Mouse (Mus musculus) kidney, adult 11 months (tissue): ENCODE data around the gene Jade2.
A peak's percentile ranks its signal among the peaks of the same experiment; 100 is the strongest.
"Not testable (repeated sequence)": the region's sequence is repeated elsewhere in the genome, so short reads cannot be mapped to it uniquely, and the experiment has no call there.

Source experiments
- DNase-seq: peaks from one replicate; pipeline ENCODE4 v3.0.0; 2022

Gene Jade2

GRCm38 (mm10) chr11:51832992-51833391, 24.5 kb downstream of the Jade2 start:
- no peak for DNase-seq

DNA sequence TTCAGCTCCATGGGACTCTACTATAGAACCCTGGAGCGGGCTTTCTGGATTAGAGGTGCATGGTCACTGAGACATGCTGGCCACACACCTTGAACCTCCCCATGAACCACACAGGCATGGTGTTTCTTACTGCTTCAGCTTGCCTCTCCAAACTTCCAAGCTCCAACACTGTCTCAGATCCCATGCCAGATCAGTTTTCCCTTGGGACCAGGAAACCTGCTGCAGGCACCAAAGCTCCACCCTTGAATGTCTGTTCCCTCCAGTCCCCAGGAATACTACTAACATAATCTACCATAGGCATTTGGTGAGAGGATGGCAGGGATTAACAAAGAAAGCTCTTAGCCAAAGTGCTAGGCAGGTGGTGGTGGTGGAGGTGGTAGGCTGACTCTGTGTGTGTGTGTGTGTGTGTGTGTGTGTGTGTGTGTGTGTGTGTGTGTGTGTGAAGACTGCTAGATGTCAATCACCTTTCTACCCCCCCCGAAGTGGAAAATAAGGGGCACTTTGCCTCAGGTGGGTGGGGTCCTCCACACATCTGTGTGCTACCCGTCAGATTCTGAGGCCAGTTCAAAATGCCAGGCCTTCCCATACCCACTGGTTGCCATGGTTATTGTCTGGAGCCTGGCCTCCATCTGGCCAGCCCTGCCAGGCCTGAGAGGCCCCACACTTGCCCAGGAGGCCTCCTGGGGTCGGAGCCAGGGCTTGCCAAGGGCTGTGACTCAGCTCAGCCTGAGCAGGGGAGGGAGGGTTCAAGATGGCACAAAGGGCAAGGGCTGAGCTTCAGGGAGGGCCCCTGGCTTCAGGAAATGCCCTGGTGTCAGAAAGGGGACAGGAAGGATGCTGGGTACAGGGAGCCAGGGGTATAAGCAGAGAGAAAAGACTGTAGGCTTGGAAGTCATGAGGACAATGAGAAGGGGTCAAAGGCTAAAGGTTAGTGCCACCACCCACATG, 25.2 kb downstream of the Jade2 start:
- peak; percentile 81 for DNase-seq

DNA sequence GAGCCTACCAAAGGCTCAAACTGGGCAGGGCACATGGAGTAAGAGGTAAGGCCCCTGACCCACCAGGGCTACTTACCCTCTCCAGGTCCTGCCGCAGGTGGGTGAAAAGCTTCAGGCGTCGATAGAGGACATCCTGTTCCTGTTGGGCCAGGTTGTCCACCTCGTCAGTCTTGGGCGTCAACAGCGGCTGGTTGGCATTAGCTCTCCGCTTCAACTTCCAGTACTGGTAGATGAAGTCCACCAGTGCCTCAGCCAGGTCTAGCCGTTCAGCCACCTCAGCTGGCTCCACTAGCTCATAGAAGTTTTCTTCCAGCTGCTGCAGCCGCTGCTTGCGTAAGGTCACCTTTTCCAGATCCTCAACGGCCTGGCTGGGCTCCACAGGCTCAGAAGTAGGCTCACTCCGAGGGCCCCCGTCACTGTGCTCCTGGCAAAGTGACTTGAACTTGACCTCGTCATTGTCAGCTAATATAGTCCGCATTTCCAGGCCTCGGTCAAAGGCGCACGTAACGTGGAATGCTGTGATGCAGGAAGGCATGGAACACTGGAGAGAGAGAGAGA, 32.5 kb downstream of the Jade2 start:
- DNase-seq, result no peak

DNA sequence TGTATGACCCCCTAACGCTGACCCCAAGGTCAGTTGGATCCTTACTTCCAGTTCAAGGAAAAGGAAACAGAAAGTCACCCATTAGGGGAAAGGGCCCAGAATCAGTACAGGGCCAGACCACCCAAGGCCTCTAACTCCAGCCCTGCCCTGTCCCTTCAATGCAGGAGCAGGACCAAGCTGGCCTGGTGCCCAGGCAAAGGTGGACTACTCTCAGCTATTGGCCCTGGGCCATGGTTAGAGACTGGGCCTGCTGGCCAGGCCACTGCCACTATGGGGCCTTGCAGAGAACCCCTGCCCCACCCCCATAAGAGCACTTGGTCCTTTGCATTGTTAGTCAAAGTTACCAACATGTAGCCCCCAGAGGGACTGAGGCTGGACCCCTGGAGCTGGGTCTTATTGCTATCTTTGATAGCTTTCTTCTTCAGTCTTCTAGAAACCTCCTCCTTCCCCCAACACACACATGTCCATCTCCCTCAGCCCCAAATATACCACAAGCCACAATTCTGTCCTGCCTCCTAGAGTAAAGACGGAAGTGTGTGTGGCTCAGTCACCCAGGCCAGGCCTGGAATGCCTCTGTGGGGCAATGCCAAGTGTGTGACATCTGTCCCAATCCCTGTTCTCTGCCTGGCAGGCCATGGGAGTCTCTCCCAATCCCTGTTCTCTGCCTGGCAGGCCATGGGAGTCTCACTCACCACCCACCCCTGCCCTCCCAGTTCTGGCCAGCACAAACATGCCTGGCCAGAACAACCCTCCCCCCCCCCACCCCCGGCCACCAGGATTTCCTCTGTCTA, 33.3 kb downstream of the Jade2 start:
- peak; percentile 82 for DNase-seq

DNA sequence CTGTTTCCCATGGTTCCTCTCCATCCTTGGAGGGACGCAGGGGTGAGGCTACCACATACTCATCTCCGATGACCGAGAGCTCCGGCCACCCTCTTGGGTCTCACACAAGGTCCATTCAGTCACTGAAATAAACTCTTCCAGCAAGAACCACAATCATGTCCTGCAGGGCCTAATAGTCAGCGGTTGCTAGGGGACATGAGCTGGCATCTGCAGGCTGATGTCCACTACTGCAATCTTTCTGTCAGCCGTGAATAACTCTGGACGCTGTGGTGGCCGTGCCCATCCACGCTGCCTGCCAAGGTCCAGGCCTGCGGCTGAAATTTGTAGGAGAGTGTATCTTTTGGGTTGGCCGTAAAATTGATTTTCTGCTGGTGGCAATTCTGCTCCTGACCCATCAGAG, 34.2 kb downstream of the Jade2 start:
- no peak for DNase-seq

DNA sequence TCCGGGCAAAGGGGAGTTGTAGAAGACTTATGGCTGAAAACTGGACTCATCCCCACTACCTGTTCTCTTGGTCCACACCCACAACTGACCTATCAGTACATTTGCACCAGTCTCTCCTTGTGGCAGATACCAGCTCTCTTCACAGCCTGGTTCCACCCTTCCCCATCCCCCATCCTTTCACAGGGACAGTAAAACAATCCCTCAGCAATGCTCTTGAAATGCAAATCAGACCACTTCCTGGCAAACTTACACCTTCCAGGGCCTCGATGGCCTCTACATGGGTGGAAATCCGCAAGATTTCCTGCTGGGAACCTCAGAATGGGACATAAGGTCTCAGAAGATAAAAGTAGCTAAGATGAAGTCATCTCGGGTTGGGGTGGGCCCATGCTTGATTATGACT, 34.7 kb downstream of the Jade2 start:
- DNase-seq, result no peak

DNA sequence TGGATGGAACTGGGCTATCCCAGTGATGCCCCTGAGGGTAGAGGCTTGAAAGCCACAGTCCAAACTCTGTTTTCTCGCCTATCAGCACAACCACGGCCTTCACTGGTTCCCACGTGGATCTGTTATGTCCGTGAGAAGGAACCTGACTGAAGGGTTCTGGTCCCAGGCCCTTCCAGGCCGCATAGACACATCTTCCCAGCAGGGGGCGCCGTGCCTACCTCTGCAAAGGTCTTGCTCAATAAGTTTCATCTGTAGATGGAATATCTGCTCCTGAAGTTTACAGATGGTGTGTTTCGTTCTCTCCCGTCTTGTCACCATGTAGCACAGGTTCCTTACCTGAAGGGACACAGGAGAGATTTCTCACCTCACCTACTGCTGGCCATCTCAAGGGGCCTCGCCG, 36.6 kb downstream of the Jade2 start:
- DNase-seq, result peak; percentile 72

GRCm38 (mm10) chr11:51819964-51820363, 37.5 kb downstream of the Jade2 start:
- DNase-seq, result peak; percentile 48

DNA sequence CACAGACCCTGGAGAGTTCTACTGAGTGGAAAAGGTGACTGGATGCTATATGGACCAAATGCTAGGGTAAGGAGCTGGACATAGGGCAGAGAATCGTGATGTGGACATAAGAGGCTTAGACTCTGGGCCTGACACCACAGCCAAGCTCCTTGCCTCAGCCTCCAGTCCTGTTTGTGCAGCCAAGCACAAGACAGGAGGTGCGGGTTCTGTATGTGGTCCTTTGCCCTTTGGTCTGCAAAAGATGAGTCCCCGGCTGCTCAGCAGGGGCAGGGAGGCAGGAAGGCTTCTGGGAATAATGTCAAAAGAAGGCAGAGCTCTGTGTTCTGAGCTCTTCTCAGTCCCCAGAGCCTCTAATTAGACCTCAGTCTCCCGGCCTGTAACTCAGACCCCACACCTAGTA, 38.6 kb downstream of the Jade2 start:
- peak; percentile 51 for DNase-seq

DNA sequence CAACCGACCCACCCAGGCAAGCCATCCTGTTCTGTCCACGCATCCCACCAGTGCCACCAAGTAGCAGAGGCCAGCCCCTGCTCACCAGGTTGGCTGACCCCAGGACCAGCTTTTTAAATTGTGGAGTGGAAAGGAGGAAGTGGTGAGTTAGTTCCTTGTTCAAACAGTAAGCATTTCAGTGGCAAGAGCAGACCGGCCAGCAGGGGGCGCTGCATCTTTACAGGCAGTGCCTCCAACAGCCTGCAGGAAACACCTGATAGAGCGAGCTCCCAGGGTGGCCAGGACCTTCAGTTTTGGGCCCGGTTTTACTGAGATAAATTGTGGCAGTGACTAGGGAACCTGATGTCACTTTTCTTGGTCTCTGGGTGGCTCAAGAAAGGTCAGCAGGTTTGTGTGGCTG, 39.7 kb downstream of the Jade2 start:
- DNase-seq, result peak; percentile 80

DNA sequence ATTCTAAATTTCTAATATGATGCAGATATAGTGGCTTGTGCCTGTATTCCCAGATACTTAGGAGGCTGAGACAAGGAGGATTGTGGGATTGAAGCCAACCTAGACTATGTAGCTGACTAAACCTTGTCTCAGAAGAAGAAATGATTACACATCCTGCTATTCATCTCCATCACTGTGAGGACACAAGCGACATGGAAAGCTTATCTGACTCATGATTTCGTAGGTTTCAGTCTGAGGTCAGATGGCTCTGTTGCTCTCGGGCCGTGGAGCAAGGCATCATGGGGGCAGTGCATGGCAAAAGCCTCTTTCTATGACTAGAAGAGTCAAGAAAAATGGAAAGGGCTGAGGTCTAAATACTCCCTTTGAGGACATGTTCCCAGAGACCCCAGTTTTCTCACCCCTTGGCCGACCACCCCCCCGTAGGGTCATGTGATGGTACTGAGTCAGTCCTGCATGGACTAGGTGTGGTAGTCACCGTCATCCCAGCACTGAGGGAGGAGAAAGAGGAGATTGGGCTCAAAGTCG, 45.4 kb downstream of the Jade2 start:
- no peak for DNase-seq

DNA sequence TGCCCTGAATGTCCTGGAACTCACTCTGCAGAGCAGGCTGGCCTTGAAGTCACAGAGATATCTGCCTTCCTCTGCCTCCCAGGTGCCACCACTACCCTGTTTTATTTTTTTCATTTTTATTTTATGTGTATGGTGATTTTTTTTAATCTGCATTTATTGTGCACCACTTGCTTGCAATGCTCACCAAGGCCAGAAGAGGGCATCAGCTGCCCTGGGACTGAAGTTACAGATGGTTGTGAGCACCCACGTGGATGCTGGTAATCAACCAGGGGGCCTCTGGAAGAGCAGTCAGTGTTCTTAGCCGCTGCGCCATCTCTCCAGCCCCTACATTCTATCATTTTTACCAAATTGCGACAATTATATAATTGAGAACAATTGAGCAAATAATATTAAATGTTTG, 46.2 kb downstream of the Jade2 start:
- DNase-seq, result no peak

GRCm38 (mm10) chr11:51809632-51810224, 47.7 kb downstream of the Jade2 start:
- peak; percentile 36 for DNase-seq

GRCm38 (mm10) chr11:51807108-51807879, 50.2 kb downstream of the Jade2 start:
- DNase-seq, result peak; percentile 48

DNA sequence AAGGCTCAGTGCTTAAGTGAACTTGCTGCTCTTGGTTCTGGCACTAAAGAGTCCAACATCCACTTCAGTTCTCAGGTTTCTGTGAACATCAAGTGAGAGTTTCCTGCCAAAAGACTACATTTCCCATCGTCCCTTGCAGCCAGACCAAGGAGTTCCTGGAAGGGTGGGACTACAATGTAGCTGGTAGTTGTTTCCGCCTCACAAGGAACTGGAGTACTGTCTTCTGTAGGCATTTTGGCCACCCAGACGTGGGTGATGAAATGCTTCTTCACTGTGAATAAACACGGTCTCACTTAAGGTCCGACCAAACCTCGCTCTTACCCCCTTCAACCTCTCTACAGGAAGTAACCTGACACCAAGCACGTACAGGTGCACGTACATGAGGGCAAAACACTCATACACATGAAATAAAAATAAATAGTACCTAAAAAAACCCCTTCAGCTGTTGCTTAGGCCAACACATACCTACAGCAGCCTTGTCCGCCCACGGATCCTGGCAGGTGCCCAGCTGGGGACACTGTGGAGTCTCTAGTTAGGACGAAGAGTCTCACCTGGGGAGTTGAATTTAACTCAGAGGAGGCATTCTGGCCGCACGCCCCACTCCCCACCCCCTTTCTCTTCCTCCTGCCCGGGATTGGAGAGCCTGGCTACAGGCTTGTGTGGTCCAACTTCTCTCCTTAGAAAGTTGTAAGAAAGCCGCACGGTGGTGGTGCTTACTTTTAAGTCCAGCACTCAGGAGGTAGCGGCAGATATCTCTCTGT, 52.1 kb downstream of the Jade2 start:
- peak; percentile 80 for DNase-seq

GRCm38 (mm10) chr11:51800634-51801325, 56.7 kb downstream of the Jade2 start:
- no peak for DNase-seq

GRCm38 (mm10) chr11:51796272-51796671, 61.2 kb downstream of the Jade2 start:
- DNase-seq, result no peak

DNA sequence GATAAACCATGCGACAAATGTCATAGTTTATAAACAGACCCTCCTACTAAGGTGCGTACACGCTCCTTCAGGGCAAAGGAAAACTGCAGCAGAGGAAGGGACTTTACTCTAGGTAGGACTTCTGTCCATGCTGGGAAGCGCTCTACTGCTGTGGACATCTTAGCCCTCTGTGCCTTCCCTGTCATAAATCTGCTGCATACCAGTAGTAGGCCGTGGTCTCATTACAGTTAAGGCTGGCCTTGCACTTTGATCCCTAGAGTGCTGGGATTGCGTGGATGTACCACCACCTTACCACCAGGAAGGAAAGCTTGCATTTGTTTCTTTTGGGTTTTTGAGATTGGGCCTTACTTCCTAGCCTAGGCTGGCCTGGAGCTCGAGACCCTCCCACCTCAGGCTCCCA, 66.8 kb downstream of the Jade2 start:
- no peak for DNase-seq

- not testable (repeated sequence) for DNase-seq
Measured at GRCm38 (mm10) chr11:51789735-51790134, 67.7 kb downstream of the Jade2 start.

DNA sequence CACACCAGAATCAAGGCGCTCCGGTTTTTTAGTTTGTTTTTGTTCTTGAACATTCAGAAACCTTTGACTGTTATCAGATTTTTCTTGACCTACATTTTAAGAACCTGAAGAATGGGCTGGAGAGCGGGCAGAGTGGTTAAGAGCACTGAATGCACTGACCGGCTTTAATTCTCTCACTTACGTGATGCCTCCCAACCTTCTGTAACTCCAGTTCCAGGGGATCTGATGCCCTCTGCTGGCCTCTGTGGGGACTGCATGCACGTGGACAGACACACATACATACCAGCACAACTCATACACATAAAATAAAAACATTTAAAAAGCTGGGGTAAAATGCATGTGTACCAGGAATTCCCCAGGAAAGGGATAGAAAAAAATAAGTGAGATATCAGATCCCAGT, 71.5 kb downstream of the Jade2 start:
- DNase-seq, result peak; percentile 32

- DNase-seq, result no peak
Measured at GRCm38 (mm10) chr11:51782721-51783120, 74.7 kb downstream of the Jade2 start.
